Mouse (Mus musculus): ENCODE measurements around the gene S100a6.

DNA sequence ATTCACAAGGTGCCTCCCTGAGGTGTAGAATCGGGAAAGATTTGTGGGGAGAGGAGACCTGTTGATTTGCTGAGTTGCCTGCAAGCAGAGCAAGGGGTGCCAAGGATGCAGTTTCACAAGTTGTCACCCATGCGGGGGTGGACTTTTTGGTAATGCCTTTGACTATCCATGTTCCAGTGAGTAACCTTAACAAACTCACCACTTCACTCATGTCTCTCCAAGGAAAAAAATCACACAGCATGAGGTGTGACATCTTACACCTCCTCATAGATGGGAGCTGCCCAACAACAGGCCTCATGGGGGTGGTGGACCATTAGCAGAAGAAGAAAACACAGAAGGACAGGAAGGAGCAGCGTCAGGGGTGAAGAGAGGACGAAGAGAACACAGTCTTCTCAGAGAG lies 30.1 kb upstream of the S100a6 start:
- no peak for TF ChIP-seq CTCF (conservative IDR thresholded peaks at IDR 0.05; ENCODE audit: insufficient read depth, insufficient read length, low read depth, low read length)
- no peak for TF ChIP-seq POLR2A (IDR thresholded peaks at IDR 0.05; ENCODE audit: low read depth, low read length)

Measured in kidney, adult 2 months (tissue).